ENCODE assay signal across 8 mouse cellular contexts in the genomic region with DNA sequence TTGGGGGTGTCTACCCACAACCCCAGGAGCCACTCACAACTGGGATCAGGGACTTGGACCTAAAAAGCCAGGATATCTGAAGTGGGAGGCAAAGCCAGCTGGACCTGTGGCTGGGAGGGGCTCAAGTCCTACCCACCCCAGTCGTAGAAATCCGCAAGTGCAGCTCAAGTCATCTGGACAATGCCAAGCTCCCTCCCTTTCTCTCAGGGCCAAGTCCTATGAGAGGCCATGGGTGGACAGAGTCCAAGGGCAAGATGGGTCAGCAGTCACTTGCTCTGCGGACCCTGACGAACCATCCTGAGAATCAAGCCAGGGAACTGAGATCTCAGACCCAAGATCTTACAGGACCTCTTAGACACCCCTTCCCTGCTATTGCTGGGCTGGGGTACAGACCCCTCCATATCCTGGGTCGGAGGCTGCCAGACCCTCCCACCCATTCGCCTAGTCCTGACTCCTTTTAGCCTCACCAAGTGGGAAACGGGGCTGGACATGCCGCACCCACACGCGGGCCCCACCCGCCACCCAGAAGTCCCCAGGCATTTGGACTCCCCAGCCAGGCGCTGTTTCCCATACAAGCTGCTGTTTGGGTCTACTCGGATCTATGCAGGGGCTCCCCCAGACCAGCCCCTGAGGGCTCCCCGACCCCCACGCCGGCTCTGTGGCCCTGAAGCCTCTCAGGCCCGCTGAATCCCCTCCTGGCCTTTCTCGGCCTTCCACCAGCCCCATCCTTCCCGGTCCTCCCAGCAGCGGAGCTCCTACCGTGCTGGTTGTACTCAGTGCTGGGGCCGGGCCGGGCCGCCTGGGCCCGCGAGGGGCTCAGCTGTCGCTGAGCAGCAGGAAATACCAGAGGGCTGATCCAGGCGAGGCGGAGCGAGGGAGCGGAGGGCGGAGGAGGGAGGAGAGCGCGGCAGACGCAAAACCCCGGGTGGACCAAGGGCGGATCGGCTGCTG. TPM values are rescaled to one million over a fixed set of nuclear protein-coding genes. Genes with fewer than 3 reads are reported as not detected.
DNase-seq lines count a peak whose midpoint lies in the region; ATAC-seq and TF ChIP-seq lines count a peak whose summit lies in the region.

No protein-coding gene starts in this region.

- no peak for TF ChIP-seq CTCF in cortical plate, adult 2 months (IDR thresholded peaks at IDR 0.05; ENCODE audit: extremely low read depth, insufficient read depth, low read length)

- H3K4me3 ChIP-seq in cortical plate, adult 2 months (ENCODE audit: insufficient read depth, low read length): peak overlapping the region; percentile 69

- ATAC-seq in megakaryocyte-erythroid progenitor cell, adult 5-6 weeks (replicated peaks; ENCODE audit: low FRiP score, low TSS enrichment, poor library complexity, severe bottlenecking): peak; percentile 54
- ATAC-seq in monocyte, adult 5-6 weeks (replicated peaks; ENCODE audit: insufficient number of reproducible peaks, low FRiP score, low TSS enrichment, poor library complexity, severe bottlenecking): no peak

- peaks cover 2% of the 10 kb centered on the region; the same call in 1 of the 2 replicates for H3K4me1 ChIP-seq in cortical plate, adult 2 months (ENCODE audit: control insufficient read depth, insufficient read depth, low read length)

- TF ChIP-seq POLR2A in cortical plate, adult 2 months (IDR thresholded peaks at IDR 0.05; ENCODE audit: extremely low read depth, insufficient read depth, low read length): peak; percentile 54; the same call in 1 of the 2 replicates

- H3K27ac ChIP-seq in cortical plate, adult 2 months (ENCODE audit: insufficient read depth, low read length): peak overlapping the region; percentile 2; the same call in 1 of the 2 replicates

- DNase-seq in ZHBTc4 (ENCODE audit: low read depth, low spot score): peak; percentile 72
- peak; percentile 93 for DNase-seq in gastrocnemius, postnatal 14 days
- peak; percentile 64 for DNase-seq in induced T-regulatory cell, adult 2 months (ENCODE audit: low read depth)
- peak; percentile 76 to 82 for DNase-seq in left cerebral cortex, postnatal 25 days (ENCODE audit: low spot score in 2 of 2)
- DNase-seq in right cerebral cortex, postnatal 36 days (ENCODE audit: low spot score in 2 of 2): peak; percentile 55 to 60

- intact Hi-C loops in gastrocnemius, postnatal 14 days (cut with DNase I; ENCODE audit: low total_unique reads): no loop called here
- intact Hi-C loops in left cerebral cortex, postnatal 25 days (cut with DNase I): no loop called here

RNA-seq across cellular contexts. Expression of gene Osbpl5, which starts 17.0 kb away (rescaled TPM):
- 37.4 and 39.1 TPM in 2 replicates for polyA plus RNA-seq in cortical plate, adult 2 months (2012; rRNA removed)
- 10 to 100 TPM; 27.8 to 29.4 TPM for total RNA-seq in gastrocnemius, postnatal 14 days (2021)
- 10 to 100 TPM; 28.7 to 36.8 TPM for total RNA-seq in left cerebral cortex, postnatal 25 days (2021)
- 4.3 and 9.3 TPM in 2 replicates for total RNA-seq in megakaryocyte-erythroid progenitor cell, adult 5-6 weeks (2014; fragmentation: Nextera tagmentation)
- total RNA-seq in megakaryocyte-erythroid progenitor cell, adult 5-6 weeks (2017): 2.6 and 3.8 TPM in 2 replicates
- 16.1 to 49.9 TPM (median 22.0 TPM) in 3 replicates for total RNA-seq in monocyte, adult 5-6 weeks (2017)

RNA-seq across cellular contexts. Expression of gene Mrgprg, which starts 27.0 kb away (rescaled TPM):
- not detected in 2 replicates for polyA plus RNA-seq in cortical plate, adult 2 months (2012; rRNA removed)
- not detected for total RNA-seq in gastrocnemius, postnatal 14 days (2021)
- total RNA-seq in left cerebral cortex, postnatal 25 days (2021): not detected
- total RNA-seq in megakaryocyte-erythroid progenitor cell, adult 5-6 weeks (2014; fragmentation: Nextera tagmentation): not detected in 2 replicates
- total RNA-seq in megakaryocyte-erythroid progenitor cell, adult 5-6 weeks (2017): not detected in 2 replicates
- not detected in 3 replicates for total RNA-seq in monocyte, adult 5-6 weeks (2017)

RNA-seq across cellular contexts. Expression of gene Mrgpre, which starts 44.5 kb away (rescaled TPM):
- polyA plus RNA-seq in cortical plate, adult 2 months (2012; rRNA removed): 5.3 and 5.7 TPM in 2 replicates
- total RNA-seq in gastrocnemius, postnatal 14 days (2021): 1 to 10 TPM; 1.0 to 1.1 TPM
- 1 to 10 TPM; 7.1 to 7.6 TPM for total RNA-seq in left cerebral cortex, postnatal 25 days (2021)
- 0.37 TPM in 1 of 2 replicates, not detected in the other for total RNA-seq in megakaryocyte-erythroid progenitor cell, adult 5-6 weeks (2014; fragmentation: Nextera tagmentation)
- 0.19 and 0.27 TPM in 2 replicates for total RNA-seq in megakaryocyte-erythroid progenitor cell, adult 5-6 weeks (2017)
- 0.29 to 0.32 TPM in 2 of 3 replicates, not detected in the other for total RNA-seq in monocyte, adult 5-6 weeks (2017)

RNA-seq across cellular contexts. Expression of gene Tnfrsf23, which starts 54.1 kb away (rescaled TPM):
- polyA plus RNA-seq in cortical plate, adult 2 months (2012; rRNA removed): 2.5 and 3.0 TPM in 2 replicates
- 1 to 10 TPM; 3.2 to 4.0 TPM for total RNA-seq in gastrocnemius, postnatal 14 days (2021)
- total RNA-seq in left cerebral cortex, postnatal 25 days (2021): 1 to 10 TPM; 1.2 to 1.3 TPM
- total RNA-seq in megakaryocyte-erythroid progenitor cell, adult 5-6 weeks (2014; fragmentation: Nextera tagmentation): not detected in 2 replicates
- total RNA-seq in megakaryocyte-erythroid progenitor cell, adult 5-6 weeks (2017): 0.80 TPM in 1 of 2 replicates, not detected in the other
- total RNA-seq in monocyte, adult 5-6 weeks (2017): 0.58 to 1.1 TPM in 2 of 3 replicates, not detected in the other
